Mouse (Mus musculus) liver, embryonic 16.5 days (tissue): Measurements from ENCODE around the gene Armc9. TPM values are rescaled to one million over a fixed set of nuclear protein-coding genes. Genes with fewer than 3 reads are reported as not detected.
A peak's percentile ranks its signal among the peaks of the same experiment; 100 is the strongest.

Experiments used
- ATAC-seq: fragments of 200-750 bp; cut with Nextera tagmentation; 2 replicates; pipeline ENCODE4 v1.8.0; 2017; ENCODE audit warnings: low read depth, mild to moderate bottlenecking, moderate number of reproducible peaks, moderate library complexity
- H3K27ac ChIP-seq: fragments of 300-500 bp; sonication (generic); 2 replicates; pipeline ENCODE4 v1.5.1; 2014; ENCODE audit warnings: mild to moderate bottlenecking, low read length
- H3K27me3 ChIP-seq: fragments of 300-500 bp; sonication (generic); 2 replicates; pipeline ENCODE4 v1.6.1; 2014; ENCODE audit warnings: low read depth, low read length, mixed read lengths; ENCODE audit not compliant: control insufficient read depth, insufficient read depth
- H3K36me3 ChIP-seq: fragments of 300-500 bp; sonication (generic); 2 replicates; pipeline ENCODE4 v1.6.1; 2014; ENCODE audit warnings: mild to moderate bottlenecking; ENCODE audit not compliant: control insufficient read depth, insufficient read depth
- H3K4me1 ChIP-seq: fragments of 300-500 bp; sonication (generic); 2 replicates; pipeline ENCODE4 v1.6.1; 2014; ENCODE audit warnings: low read depth, low read length, mixed read lengths; ENCODE audit not compliant: control insufficient read depth
- H3K4me2 ChIP-seq: fragments of 300-500 bp; sonication (generic); 2 replicates; pipeline ENCODE4 v1.6.1; 2014; ENCODE audit warnings: low read depth, low read length, mixed read lengths
- H3K4me3 ChIP-seq: fragments of 300-500 bp; sonication (generic); 2 replicates; pipeline ENCODE4 v1.5.1; 2014; ENCODE audit warnings: low read depth, mild to moderate bottlenecking, low read length
- H3K9ac ChIP-seq: fragments of 300-500 bp; sonication (generic); 2 replicates; pipeline ENCODE4 v1.6.1; 2014; ENCODE audit warnings: low read depth, low read length
- H3K9me3 ChIP-seq: fragments of 300-500 bp; sonication (generic); replicated peaks from 2 replicates; pipeline ENCODE4 v1.6.1; 2016; ENCODE audit warnings: low read length; ENCODE audit not compliant: control insufficient read depth
- WGBS: fragments of 180-500 bp; shearing (Covaris S2); extraction: QIAGEN DNeasy Blood & Tissue Kit; methylation state at CpG from one replicate; pipeline ENCODE4 v1.1.7; 2014; ENCODE audit not compliant: insufficient replicate concordance; 5-methylcytosine and 5-hydroxymethylcytosine counted together
- polyA plus RNA-seq: library from polyadenylated mRNA; unstranded; fragments of >200 nt; fragmentation: Nextera tagmentation; extraction: Ambion mirVana; gene quantifications from 2 replicates; pipeline ENCODE4 v1.2.1, GENCODE M21; 2015

The Armc9 gene
- polyA plus RNA-seq, 1 experiment from 2014 or later: 8.4 TPM

DNA sequence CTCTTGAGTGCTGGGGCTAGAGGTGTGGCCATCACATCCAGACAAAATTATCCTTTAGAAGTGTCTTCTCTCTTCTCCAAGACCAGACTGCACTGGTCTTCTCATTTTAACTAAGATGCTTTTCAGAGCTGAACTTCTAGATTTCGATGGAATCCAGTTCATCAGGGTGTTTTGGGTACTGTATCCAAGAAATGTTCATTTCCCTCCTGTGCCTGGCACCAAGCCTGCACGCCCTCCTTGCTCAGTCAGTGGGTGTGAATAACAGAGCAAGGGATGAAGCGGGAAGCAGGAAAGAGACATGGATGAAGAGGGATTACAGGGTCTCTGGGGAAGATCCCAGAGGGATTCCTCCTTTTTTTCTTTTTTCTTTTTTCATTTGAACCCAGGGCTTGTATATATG lies 135.9 kb downstream of the Armc9 start:
- Histone ChIP-seq H3K9ac (no peak overlapping the region), H3K27ac (no peak overlapping the region), H3K9me3 (no peaks in the 10 kb centered on the region), H3K4me1 (no peaks in the 10 kb centered on the region), H3K27me3 (no peaks in the 10 kb centered on the region), H3K4me3 (no peak overlapping the region), H3K4me2 (no peak overlapping the region), H3K36me3 (no peaks in the 10 kb centered on the region)
- ATAC-seq: no peak
- 56% methylated on average over 3 of the region's 3 CpGs for WGBS

DNA sequence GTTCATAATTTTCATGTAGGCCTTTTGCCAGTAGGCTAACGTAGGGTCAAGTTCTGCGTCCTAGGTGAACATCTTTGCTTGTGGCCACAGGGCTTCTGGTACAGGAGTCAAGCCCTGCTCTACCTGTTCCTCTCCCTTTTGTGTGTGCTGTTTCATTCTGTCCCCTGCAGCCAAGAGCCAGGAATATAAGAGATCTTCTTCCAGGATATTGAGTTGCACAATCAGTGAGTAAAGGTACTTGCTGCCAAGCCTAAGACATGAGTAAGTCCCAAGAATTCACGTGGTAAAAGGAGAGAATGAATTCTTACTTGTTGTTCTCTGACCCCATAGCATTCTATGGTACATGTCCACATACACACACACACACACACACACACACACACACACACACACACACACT lies 138.5 kb downstream of the Armc9 start:
- Histone ChIP-seq H3K9ac (no peak overlapping the region), H3K27ac (no peak overlapping the region), H3K4me2 (no peak overlapping the region), H3K27me3 (no peaks in the 10 kb centered on the region), H3K36me3 (no peaks in the 10 kb centered on the region), H3K4me1 (no peaks in the 10 kb centered on the region), H3K4me3 (no peak overlapping the region), H3K9me3 (no peaks in the 10 kb centered on the region)
- WGBS: 78% methylated on average over 3 of the region's 3 CpGs
- no peak for ATAC-seq

DNA sequence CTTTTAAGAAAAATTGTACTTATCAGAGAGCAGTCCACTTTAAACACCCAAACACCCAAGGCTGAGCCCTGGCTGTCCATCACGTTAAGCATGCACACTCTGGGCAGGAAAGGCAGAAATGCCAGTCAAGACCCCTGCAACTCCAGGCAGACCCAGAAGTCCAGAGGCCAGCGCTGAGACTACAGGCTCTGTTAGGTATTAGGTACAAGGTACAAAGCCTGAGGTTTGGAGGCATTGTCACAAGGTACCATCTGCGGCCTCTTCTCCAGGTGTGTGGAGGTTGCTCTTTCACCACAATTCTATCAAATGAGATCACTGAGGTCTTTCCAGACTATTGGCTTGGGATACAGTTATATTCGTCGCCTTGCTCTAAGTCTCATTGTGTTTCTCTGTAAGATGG lies 139.3 kb downstream of the Armc9 start:
- Histone ChIP-seq H3K27ac (no peak overlapping the region), H3K4me2 (no peak overlapping the region), H3K4me3 (no peak overlapping the region), H3K4me1 (no peaks in the 10 kb centered on the region), H3K36me3 (no peaks in the 10 kb centered on the region), H3K27me3 (no peaks in the 10 kb centered on the region), H3K9ac (no peak overlapping the region), H3K9me3 (no peaks in the 10 kb centered on the region)
- WGBS: 71% methylated on average over 5 of the region's 5 CpGs
- no peak for ATAC-seq

DNA sequence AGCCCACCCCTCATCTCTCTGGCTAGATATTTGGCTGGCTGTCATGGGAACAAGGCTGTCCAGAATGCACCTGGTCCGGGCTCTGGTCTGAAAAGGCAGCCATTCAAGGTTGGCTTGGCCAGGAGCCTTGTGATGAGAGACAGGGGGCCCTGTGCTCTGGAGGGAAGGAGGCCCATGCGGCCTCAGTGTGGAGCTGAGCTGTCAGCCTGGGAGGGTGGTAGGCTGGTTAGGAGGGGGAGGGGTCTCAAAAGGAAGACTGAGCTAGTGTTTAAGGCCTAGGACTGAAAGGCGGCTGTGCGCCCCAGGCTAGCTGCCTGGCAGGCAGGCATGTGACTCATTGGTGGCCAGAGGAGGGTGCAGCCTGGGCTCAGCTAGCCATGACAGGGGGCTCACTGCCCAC lies 139.9 kb downstream of the Armc9 start:
- Histone ChIP-seq H3K4me1 (no peaks in the 10 kb centered on the region), H3K27ac (no peak overlapping the region), H3K9ac (no peak overlapping the region), H3K4me3 (no peak overlapping the region), H3K9me3 (no peaks in the 10 kb centered on the region), H3K4me2 (no peak overlapping the region), H3K27me3 (no peaks in the 10 kb centered on the region), H3K36me3 (no peaks in the 10 kb centered on the region)
- no peak for ATAC-seq
- 77% methylated on average over 4 of the region's 4 CpGs for WGBS

DNA sequence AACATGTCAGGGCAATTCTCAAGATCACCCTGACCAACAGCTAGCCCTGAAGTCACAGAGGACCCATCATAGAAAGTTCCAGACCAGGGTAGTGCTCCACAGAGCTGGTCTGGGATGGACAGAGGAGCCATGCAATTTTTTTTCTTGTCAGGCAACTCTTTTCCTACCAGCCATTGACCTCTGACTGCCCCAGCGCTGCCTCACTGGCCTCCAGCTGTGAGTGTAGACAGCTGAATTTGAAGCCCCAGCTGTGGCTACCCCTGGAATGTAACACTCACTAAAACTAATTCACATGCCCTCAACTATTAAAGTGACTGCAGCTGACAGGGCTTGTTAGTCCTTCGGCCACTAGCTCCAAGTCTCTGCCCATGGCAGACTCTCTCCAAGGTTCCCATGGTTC lies 145.5 kb downstream of the Armc9 start:
- Histone ChIP-seq H3K36me3 (no peaks in the 10 kb centered on the region), H3K4me3 (no peak overlapping the region), H3K27ac (no peak overlapping the region), H3K9ac (no peak overlapping the region), H3K4me2 (no peak overlapping the region), H3K9me3 (no peaks in the 10 kb centered on the region), H3K27me3 (peaks cover 31% of the 10 kb centered on the region), H3K4me1 (peaks cover 13% of the 10 kb centered on the region)
- 68% methylated on average over 2 of the region's 2 CpGs for WGBS
- no peak for ATAC-seq

DNA sequence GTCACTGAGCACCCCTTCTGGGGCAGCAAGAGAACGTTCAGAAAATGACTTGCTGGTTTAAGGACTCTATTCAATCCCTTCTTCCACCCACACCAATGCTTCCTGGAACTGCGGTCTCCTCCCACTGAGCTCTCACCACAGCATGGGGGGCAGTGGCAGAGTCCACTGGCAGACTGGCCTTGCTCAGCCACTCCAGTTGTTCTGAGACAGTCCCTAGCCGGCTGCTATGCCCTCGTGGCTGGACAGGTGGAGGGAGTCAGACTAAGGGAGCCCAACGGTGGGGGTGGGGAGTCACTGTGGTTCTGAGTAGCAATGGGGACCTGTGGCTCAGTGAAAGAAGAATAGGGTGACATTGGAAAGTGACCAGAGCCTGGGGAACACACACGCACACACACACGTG lies 146.2 kb downstream of the Armc9 start:
- H3K9me3 ChIP-seq: no peaks in the 10 kb centered on the region
- H3K27me3 ChIP-seq: peaks cover 32% of the 10 kb centered on the region
- no peak overlapping the region for H3K4me2 ChIP-seq
- no peak overlapping the region for H3K27ac ChIP-seq
- H3K9ac ChIP-seq: no peak overlapping the region
- no peak for ATAC-seq
- no peaks in the 10 kb centered on the region for H3K36me3 ChIP-seq
- no peak overlapping the region for H3K4me3 ChIP-seq
- peaks cover 13% of the 10 kb centered on the region for H3K4me1 ChIP-seq
- 27% methylated on average over 7 of the region's 7 CpGs for WGBS

DNA sequence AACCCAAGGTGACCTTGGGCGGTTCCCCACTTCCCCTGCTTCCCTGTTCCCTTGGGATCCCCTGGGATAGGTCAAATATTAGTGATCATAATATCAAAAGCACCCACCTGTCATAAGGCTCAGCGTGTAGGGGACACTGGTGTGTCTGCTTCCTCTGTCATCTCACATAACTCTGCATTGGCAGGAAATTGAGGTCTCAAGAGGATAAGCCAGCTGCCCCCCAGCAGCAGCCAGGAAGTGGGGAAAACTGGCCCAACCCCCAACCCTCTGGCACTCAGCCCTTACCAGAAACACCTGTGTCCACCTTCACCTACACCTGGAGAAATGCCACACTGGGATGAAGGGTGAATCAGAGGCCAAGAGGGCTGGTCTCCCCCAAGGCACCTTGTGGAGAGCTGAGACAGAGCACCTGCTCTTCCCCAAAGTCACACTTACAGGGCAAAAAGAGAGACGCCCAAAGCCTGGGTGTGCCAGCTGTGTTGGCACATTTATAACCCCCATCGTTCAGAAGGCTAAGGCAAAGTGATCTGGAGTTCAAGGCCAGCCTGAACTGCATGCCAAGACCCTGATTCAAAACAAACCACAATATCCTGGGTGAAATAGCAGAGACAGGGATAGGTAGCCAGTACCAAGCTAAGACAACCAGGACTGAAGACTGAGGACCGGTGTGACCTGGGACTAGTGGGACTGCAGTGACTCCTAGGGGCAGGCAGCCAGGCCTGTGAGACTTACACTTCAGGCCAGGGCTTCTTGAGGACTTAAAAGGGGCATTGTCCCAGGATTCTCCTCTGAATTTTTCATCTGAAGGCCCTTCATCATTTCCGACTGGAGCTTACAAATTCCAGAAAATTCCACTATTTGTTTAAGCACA lies 146.9 kb downstream of the Armc9 start:
- Histone ChIP-seq H3K9me3 (no peaks in the 10 kb centered on the region), H3K9ac (no peak overlapping the region), H3K4me3 (no peak overlapping the region), H3K27me3 (peaks cover 32% of the 10 kb centered on the region), H3K27ac (no peak overlapping the region), H3K4me1 (peaks cover 13% of the 10 kb centered on the region), H3K4me2 (no peak overlapping the region), H3K36me3 (no peaks in the 10 kb centered on the region)
- 37% methylated on average over 6 of the region's 6 CpGs for WGBS
- no peak for ATAC-seq

DNA sequence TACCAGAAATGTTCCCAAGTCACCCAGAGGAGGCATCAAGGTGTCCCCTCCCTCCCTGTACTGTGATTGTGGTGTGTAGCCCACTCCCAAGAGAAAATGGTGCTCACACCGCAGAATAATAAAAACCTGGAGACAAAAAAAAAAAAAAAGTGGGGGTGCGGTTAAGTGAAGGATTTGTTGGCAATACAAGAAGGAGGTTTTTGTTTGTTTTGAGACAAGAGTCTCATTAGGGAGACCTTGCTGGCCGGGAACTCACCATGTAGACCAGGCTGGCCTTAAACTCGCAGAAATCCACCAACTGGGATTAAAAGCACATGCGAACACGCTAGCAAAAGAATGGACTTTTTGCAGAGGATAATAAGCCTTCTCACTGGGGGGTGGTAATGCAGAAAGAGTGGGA lies 148.0 kb downstream of the Armc9 start, which contains the start of gene B3gnt7:
Gene B3gnt7, plus strand, starts transcription at position 301 of the 400 bp plus-strand sequence.
- Histone ChIP-seq H3K4me3 (peak within 1 kb of the TSS; percentile 58), H3K9ac (peak within 1 kb of the TSS; percentile 38), H3K27ac (no peak within 1 kb of the TSS), H3K4me2 (peak within 1 kb of the TSS; percentile 75), H3K9me3 (no peaks in the 10 kb centered on the region), H3K27me3 (peaks cover 32% of the 10 kb centered on the region), H3K4me1 (peaks cover 13% of the 10 kb centered on the region), H3K36me3 (no peaks in the 10 kb centered on the region)
- ATAC-seq: no peak
- WGBS: 55% methylated on average over 6 of the region's 6 CpGs

DNA sequence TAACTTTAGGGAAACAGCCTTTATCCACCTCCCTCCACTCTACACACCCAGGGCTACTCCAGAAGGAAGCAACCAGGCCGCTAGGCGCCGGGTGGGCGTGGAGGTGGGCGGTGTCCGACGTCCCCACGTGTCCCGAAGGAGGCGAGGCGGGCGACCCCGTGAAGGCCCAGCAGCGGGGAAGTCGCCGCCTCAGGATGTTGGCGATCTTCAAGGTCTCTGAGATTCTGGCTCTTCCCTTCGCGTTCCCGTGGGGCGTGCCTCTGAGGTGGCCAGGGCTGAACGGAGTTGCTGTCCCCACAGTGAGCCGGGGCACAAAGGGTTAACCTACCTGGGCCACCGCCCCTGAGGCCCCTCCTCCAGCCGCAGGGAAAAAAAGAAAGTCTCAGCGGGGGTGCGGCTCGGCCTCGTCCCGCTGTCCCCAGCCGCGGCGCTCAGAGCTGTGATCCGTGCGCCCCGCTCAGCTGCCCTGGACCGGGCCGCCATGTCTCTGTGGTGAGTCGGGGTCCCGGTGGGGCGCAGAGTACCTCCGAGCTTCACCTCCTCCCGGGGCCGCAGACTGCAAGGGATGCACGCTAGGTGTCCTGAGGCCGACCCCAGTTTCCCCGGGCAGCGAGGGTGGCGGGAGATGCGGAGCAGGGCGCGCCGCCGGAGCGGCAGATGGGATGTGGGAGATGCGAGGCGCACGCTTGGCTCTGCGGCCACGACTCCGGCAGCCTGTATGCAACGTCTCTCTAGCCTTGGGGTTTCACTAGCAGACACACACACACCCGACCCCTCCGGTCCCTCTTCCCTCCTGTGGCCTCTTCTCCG lies 148.7 kb downstream of the Armc9 start:
- under 1% methylated on average over 65 of the region's 65 CpGs for WGBS

More for the DNA sequence above, 148.7 kb downstream of the Armc9 start:
- peak; percentile 40 for ATAC-seq
- H3K4me2 ChIP-seq: peak overlapping the region; percentile 75
- H3K27me3 ChIP-seq: peaks cover 32% of the 10 kb centered on the region
- H3K4me3 ChIP-seq: peak overlapping the region; percentile 58
- peak overlapping the region; percentile 38 for H3K9ac ChIP-seq
- H3K27ac ChIP-seq: no peak overlapping the region
- H3K4me1 ChIP-seq: peaks cover 13% of the 10 kb centered on the region
- no peaks in the 10 kb centered on the region for H3K9me3 ChIP-seq
- H3K36me3 ChIP-seq: no peaks in the 10 kb centered on the region
